Mouse (Mus musculus) limb, embryonic 11.5 days (tissue): ENCODE results near the gene Robo4. TPM values are rescaled to one million over a fixed set of nuclear protein-coding genes. Genes with fewer than 3 reads are reported as not detected.

Source experiments
- ATAC-seq: fragments of 200-750 bp; cut with Nextera tagmentation; 2 replicates; pipeline ENCODE4 v1.8.0; 2017; ENCODE audit warnings: low read depth; ENCODE audit not compliant: insufficient number of reproducible peaks, low FRiP score, low TSS enrichment
- DNase-seq: peaks from one replicate; pipeline ENCODE4 v3.0.0-alpha.2; 2015; ENCODE audit warnings: low spot score
- H3K27ac ChIP-seq: fragments of 300-500 bp; sonication (generic); replicated peaks from 2 replicates; pipeline ENCODE4 v1.5.1; 2014; ENCODE audit warnings: low read depth, mild to moderate bottlenecking, low read length
- H3K27me3 ChIP-seq: fragments of 300-500 bp; sonication (generic); 2 replicates; pipeline ENCODE4 v1.6.1; 2014; ENCODE audit warnings: mild to moderate bottlenecking, low read length, mixed read lengths; ENCODE audit not compliant: control insufficient read depth, insufficient read depth
- H3K36me3 ChIP-seq: fragments of 300-500 bp; sonication (generic); 2 replicates; pipeline ENCODE4 v1.6.1; 2014; ENCODE audit warnings: mild to moderate bottlenecking, low read length, moderate library complexity, mixed read lengths; ENCODE audit not compliant: control insufficient read depth, insufficient read depth
- H3K4me1 ChIP-seq: fragments of 300-500 bp; sonication (generic); 2 replicates; pipeline ENCODE4 v1.6.1; 2014; ENCODE audit warnings: low read length, mixed read lengths; ENCODE audit not compliant: control insufficient read depth, insufficient read depth
- H3K4me2 ChIP-seq: fragments of 300-500 bp; sonication (generic); 2 replicates; pipeline ENCODE4 v1.6.1; 2014; ENCODE audit warnings: low read depth, mild to moderate bottlenecking, moderate library complexity; ENCODE audit not compliant: severe bottlenecking
- H3K4me3 ChIP-seq: fragments of 300-500 bp; sonication (generic); 2 replicates; pipeline ENCODE4 v1.5.1; 2014; ENCODE audit warnings: low read depth, low read length
- H3K9ac ChIP-seq: fragments of 300-500 bp; sonication (generic); 2 replicates; pipeline ENCODE4 v1.6.1; 2014; ENCODE audit warnings: mild to moderate bottlenecking, low read length
- H3K9me3 ChIP-seq: fragments of 300-500 bp; sonication (generic); 2 replicates; pipeline ENCODE4 v1.6.1; 2016; ENCODE audit warnings: low read length; ENCODE audit not compliant: control insufficient read depth
- WGBS: fragments of 180-500 bp; shearing (Covaris S2); extraction: QIAGEN DNeasy Blood & Tissue Kit; methylation state at CpG from one replicate; pipeline ENCODE4 v1.1.7; 2014; 5-methylcytosine and 5-hydroxymethylcytosine counted together
- polyA plus RNA-seq: library from polyadenylated mRNA; unstranded; fragments of >200 nt; fragmentation: Nextera tagmentation; extraction: Ambion mirVana; gene quantifications from 2 replicates; pipeline ENCODE4 v1.2.1, GENCODE M21; 2014

Robo4 gene
- polyA plus RNA-seq, result 6.6 and 9.0 TPM in 2 replicates

- Histone ChIP-seq H3K9ac (no peak within 1 kb of the TSS), H3K27ac (no peak within 1 kb of the TSS), H3K4me3 (no peak within 1 kb of the TSS), H3K4me1 (no peaks in the 10 kb centered on the region), H3K9me3 (no peaks in the 10 kb centered on the region), H3K36me3 (no peaks in the 10 kb centered on the region), H3K4me2 (peak within 1 kb of the TSS; percentile 12; the same call in 1 of the 2 replicates), H3K27me3 (no peaks in the 10 kb centered on the region; the same call in 1 of the 2 replicates)
- no peak for DNase-seq
- no peak for ATAC-seq
- WGBS, result 17% methylated on average over 7 of the region's 7 CpGs
Measured at GRCm38 (mm10) chr9:37401802-37402201, at the start of gene Robo4. Gene Robo4 (plus strand): TSS chr9:37401897.

- Histone ChIP-seq H3K4me3 (no peak overlapping the region), H3K4me1 (no peaks in the 10 kb centered on the region), H3K27me3 (no peaks in the 10 kb centered on the region), H3K36me3 (no peaks in the 10 kb centered on the region), H3K9me3 (no peaks in the 10 kb centered on the region), H3K9ac (no peak overlapping the region), H3K27ac (no peak overlapping the region), H3K4me2 (no peak overlapping the region)
- ATAC-seq (no peak), DNase-seq (no peak)
- 74% methylated on average over 1 of the region's 1 CpGs for WGBS
Measured at GRCm38 (mm10) chr9:37354485-37354884, 47.2 kb upstream of the Robo4 start.

DNA sequence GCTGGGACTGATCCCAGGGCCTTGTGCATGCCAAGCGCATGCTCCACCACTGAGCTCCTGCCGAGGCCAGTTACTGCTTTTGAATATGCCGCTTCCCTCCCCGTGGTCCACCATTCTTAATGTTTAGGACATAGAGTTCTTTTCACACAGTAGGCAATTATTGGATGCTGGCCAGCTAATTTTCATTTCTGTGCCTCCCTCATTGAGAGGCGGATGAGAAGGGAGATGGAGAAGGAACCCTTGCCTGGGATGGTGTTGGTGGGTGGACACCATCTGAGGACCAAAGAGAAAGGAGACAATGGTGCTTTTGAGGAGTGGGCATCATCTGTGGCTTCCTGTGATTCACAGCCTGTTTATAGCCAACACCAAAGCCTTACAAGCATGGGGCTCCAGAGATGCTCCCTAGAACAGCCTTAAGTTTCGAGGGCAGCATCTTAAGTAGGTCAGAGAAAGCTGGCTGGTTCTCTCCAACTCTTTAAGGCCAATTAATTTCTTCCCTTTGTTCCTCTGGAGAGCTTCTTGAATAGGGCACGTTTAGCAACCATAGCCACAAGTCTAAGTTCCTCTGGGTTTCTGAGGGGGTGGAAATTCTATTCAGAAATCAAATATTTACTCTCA, 42.9 kb upstream of the Robo4 start:
- Histone ChIP-seq H3K27me3 (no peaks in the 10 kb centered on the region), H3K27ac (no peak overlapping the region), H3K4me1 (no peaks in the 10 kb centered on the region), H3K9me3 (no peaks in the 10 kb centered on the region), H3K4me2 (no peak overlapping the region), H3K4me3 (no peak overlapping the region), H3K36me3 (no peaks in the 10 kb centered on the region), H3K9ac (no peak overlapping the region)
- DNase-seq, result no peak
- WGBS, result 87% methylated on average over 7 of the region's 7 CpGs
- ATAC-seq, result no peak

GRCm38 (mm10) chr9:37359331-37360220, 42.1 kb upstream of the Robo4 start:
- no peaks in the 10 kb centered on the region for H3K36me3 ChIP-seq
- H3K9me3 ChIP-seq, result no peaks in the 10 kb centered on the region
- H3K27ac ChIP-seq, result no peak overlapping the region; the same call in 1 of the 2 replicates
- H3K4me1 ChIP-seq, result no peaks in the 10 kb centered on the region
- DNase-seq (peak; percentile 47), ATAC-seq (no peak; the same call in 1 of the 2 replicates)
- H3K9ac ChIP-seq, result peak overlapping the region; percentile 24; the same call in 1 of the 2 replicates
- no peak overlapping the region for H3K4me3 ChIP-seq
- WGBS, result 70% methylated on average over 6 of the region's 6 CpGs
- no peaks in the 10 kb centered on the region for H3K27me3 ChIP-seq
- no peak overlapping the region for H3K4me2 ChIP-seq

GRCm38 (mm10) chr9:37362084-37362483, 39.6 kb upstream of the Robo4 start:
- no peaks in the 10 kb centered on the region for H3K27me3 ChIP-seq
- DNase-seq, result no peak
- no peak overlapping the region for H3K27ac ChIP-seq
- H3K4me2 ChIP-seq, result no peak overlapping the region
- ATAC-seq, result no peak
- H3K4me3 ChIP-seq, result no peak overlapping the region
- no peaks in the 10 kb centered on the region for H3K4me1 ChIP-seq
- H3K9me3 ChIP-seq, result no peaks in the 10 kb centered on the region
- no peak overlapping the region for H3K9ac ChIP-seq
- no peaks in the 10 kb centered on the region for H3K36me3 ChIP-seq

- no peak for ATAC-seq
- 63% methylated on average over 1 of the region's 1 CpGs for WGBS
- Histone ChIP-seq H3K27ac (no peak overlapping the region), H3K9me3 (no peaks in the 10 kb centered on the region), H3K9ac (no peak overlapping the region), H3K4me2 (no peak overlapping the region), H3K4me1 (0 out of 2 replicates have a peak, but pooled peaks cover 2% of the 10 kb centered on the region), H3K36me3 (no peaks in the 10 kb centered on the region), H3K27me3 (no peaks in the 10 kb centered on the region), H3K4me3 (no peak overlapping the region)
- no peak for DNase-seq
Measured at GRCm38 (mm10) chr9:37362881-37363280, 38.8 kb upstream of the Robo4 start.

GRCm38 (mm10) chr9:37363551-37363950, 38.1 kb upstream of the Robo4 start:
- Histone ChIP-seq H3K36me3 (no peaks in the 10 kb centered on the region), H3K27ac (no peak overlapping the region)
- 64% methylated on average over 3 of the region's 3 CpGs for WGBS

GRCm38 (mm10) chr9:37364392-37364791, 37.3 kb upstream of the Robo4 start:
- Histone ChIP-seq H3K27me3 (no peaks in the 10 kb centered on the region), H3K9ac (no peak overlapping the region), H3K4me3 (no peak overlapping the region), H3K4me1 (0 out of 2 replicates have a peak, but pooled peaks cover 3% of the 10 kb centered on the region), H3K4me2 (no peak overlapping the region), H3K27ac (no peak overlapping the region), H3K9me3 (no peaks in the 10 kb centered on the region), H3K36me3 (no peaks in the 10 kb centered on the region)
- 87% methylated on average over 3 of the region's 3 CpGs for WGBS
- ATAC-seq (no peak), DNase-seq (no peak)

More at GRCm38 (mm10) chr9:37363551-37363950, 38.1 kb upstream of the Robo4 start:
- Histone ChIP-seq H3K4me2 (no peak overlapping the region), H3K27me3 (no peaks in the 10 kb centered on the region), H3K4me3 (no peak overlapping the region), H3K9me3 (no peaks in the 10 kb centered on the region), H3K9ac (no peak overlapping the region), H3K4me1 (0 out of 2 replicates have a peak, but pooled peaks cover 3% of the 10 kb centered on the region)
- no peak for ATAC-seq
- DNase-seq, result no peak
